Mouse (Mus musculus): ENCODE data around the gene Brd9.
A peak's percentile ranks its signal among the peaks of the same experiment; 100 is the strongest.

Brd9 gene

GRCm38 (mm10) chr13:73937321-73938176 is at the start of gene Brd9, which contains the start of gene Trip13:
TSS of gene Brd9 (plus strand) at chr13:73937811.
TSS of gene Trip13 (minus strand) at chr13:73937784.
- DNase-seq (ENCODE audit: low spot score): peak; percentile 87

GRCm38 (mm10) chr13:73892493-73893178 is 45.0 kb upstream of the Brd9 start:
- DNase-seq (ENCODE audit: low spot score): no peak

GRCm38 (mm10) chr13:73897561-73897960 is 40.0 kb upstream of the Brd9 start:
- DNase-seq (ENCODE audit: low spot score): peak; percentile 35

DNA sequence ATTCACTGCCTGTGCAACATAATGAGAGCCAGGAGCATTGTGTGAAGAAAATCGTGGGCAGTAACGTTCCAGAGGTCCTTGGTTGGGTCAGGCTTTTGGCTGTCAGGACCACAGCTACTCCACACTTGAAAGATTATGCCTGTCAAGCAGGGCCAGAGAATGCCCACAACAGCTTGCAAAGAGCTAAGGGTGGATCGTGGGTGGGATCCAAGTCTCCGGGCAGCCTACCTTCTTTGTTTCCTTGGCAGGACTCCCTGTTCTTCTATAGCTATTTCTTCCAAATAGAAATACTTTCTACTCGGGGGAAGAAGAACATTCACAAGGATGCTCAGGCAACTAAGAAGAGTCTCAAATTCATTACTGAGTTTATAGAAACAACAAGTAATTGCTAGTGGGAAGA is 30.5 kb upstream of the Brd9 start:
- DNase-seq (ENCODE audit: low spot score): no peak

- peak; percentile 67 for DNase-seq (ENCODE audit: low spot score)
These were observed 29.8 kb upstream of the Brd9 start for GRCm38 (mm10) chr13:73907683-73908412.

GRCm38 (mm10) chr13:73913066-73913465 is 24.5 kb upstream of the Brd9 start:
- DNase-seq (ENCODE audit: low spot score): no peak

DNA sequence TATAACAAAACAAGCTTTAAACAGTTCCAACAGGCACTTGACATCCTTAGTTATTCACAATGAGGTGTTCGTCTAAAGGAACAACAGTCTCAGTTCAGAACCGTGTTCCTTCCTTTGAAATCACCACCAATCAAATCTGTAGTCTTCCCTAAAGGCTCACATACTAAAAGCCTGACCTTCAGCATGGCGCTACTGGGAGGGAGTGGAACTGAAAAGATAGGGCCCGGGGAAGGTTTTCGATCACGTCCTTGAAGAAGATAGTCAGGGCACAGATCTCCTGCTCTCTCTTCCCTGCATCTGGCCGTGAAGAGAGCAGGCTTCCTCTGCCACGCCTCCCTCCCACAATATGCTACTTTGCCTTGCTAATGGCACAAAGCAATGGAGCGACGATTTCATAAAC is 5.4 kb upstream of the Brd9 start:
- no peak for DNase-seq (ENCODE audit: low spot score)

- no peak for DNase-seq (ENCODE audit: low spot score)
These were observed 682 bp upstream of the Brd9 start for GRCm38 (mm10) chr13:73936938-73937320.

GRCm38 (mm10) chr13:73938177-73938560 is 558 bp downstream of the Brd9 start:
- no peak for DNase-seq (ENCODE audit: low spot score)

DNA sequence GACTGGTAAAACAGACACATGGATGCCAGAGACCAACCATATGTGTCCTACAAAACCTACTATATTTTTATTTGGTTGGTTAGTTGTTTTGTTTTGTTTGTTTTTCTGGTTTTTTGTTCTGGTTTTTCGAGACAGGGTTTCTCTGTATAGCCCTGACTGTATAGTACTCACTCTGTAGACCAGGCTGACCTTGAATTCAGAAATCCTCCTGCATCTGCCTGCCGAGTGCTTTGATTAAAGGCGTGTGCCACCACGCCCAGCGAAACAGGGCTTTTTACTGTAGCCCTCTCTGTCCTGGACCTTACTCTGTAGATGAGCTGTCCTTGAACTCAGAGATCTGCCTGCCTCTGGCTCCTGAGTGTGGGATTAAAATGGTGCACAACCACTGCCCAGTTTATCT is 1.5 kb downstream of the Brd9 start:
- DNase-seq (ENCODE audit: low spot score): no peak

DNA sequence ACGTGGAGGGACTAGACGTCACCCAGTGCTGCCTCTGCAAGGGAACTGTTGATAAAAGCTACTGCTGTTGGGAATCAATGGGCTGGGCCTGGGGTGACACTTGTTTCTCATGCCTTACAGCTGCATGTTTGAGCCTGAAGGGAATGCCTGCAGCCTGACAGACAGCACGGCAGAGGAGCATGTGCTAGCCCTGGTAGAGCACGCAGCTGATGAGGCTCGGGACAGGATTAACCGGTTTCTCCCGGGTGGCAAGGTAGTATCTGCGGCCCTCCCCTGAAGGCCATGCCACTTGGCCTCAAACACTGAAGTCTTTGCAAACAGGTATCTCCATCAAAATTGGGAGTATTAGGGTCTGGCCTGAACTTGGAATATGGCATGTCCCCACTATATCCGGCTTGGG is 7.0 kb downstream of the Brd9 start:
- DNase-seq (ENCODE audit: low spot score): no peak

DNA sequence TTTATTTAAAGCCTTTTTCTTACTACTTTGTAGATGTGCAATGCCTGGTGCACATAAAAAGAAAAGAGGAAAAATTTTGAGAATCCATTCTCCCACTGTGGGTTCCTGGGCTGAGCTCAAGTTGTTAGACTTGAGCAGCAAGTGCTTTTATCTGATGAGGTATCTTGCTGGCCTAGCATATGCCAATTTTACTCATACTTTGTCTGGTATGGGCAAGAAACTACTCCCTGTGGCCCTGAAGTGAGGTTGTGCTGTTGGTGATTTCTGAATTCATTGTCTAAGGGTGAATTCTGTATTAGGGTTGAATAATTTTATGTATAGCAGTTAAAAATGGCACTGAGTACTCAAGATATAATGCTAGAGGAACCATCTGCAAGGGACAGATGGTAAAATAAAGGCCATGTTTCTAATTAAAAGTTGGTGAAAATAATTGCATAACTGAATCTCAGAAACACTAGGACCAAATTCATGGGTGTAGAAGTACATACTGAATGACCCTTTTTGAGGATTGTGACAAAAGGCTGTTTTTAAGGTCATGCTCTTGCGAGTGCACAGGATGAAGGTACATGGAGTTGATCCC is 16.0 kb downstream of the Brd9 start:
- no peak for DNase-seq (ENCODE audit: low spot score)

GRCm38 (mm10) chr13:73954666-73955065 is 17.1 kb downstream of the Brd9 start:
- no peak for DNase-seq (ENCODE audit: low spot score)

DNA sequence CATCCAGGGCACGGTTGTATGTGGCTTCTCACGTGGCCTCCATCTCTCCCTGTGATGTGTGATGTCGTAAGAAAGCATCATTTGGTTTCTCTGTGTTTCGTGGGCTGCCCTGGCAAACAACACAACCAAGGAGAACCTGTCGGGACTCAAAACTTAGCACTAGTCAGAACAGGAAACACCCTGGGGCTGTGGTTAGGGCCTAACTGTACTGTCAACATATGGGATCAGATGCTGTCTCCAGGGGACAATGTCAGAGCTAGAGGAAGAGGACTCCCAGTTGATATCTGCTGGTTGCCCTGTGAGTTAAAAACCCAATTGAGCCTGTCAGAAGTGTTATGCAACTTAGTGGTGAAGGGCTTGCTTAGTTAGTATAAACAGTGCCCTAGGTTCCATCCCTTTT is 17.9 kb downstream of the Brd9 start:
- DNase-seq (ENCODE audit: low spot score): no peak

GRCm38 (mm10) chr13:73960117-73960652 is 22.6 kb downstream of the Brd9 start:
- DNase-seq (ENCODE audit: low spot score): no peak

DNA sequence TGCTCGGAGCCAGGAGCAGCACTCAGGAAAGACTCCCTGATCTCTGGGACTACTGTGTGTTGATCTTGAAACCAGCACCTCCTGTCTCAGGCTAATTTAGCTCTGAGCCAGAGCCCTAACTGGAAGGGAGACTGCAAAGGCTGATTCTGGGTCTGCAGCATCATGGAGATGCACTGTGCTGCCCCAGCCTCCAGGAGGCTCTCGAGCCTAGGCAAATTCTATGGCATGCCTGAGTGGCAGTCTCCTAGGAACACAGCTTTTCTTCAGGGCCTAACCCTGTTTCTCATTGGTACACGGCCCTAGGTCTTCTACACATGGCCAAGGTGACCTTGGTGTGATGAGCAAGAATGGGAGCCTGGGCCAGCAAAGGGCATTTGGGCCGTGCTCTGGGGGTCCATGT is 23.6 kb downstream of the Brd9 start:
- peak; percentile 26 for DNase-seq (ENCODE audit: low spot score)

- DNase-seq (ENCODE audit: low spot score): no peak
These were observed 25.9 kb downstream of the Brd9 start, which contains the start of gene Zdhhc11 for GRCm38 (mm10) chr13:73963551-73963950. TSS of gene Zdhhc11 (plus strand) at chr13:73963851.

GRCm38 (mm10) chr13:73970545-73971448 is 33.2 kb downstream of the Brd9 start:
- DNase-seq (ENCODE audit: low spot score): peak; percentile 91

DNA sequence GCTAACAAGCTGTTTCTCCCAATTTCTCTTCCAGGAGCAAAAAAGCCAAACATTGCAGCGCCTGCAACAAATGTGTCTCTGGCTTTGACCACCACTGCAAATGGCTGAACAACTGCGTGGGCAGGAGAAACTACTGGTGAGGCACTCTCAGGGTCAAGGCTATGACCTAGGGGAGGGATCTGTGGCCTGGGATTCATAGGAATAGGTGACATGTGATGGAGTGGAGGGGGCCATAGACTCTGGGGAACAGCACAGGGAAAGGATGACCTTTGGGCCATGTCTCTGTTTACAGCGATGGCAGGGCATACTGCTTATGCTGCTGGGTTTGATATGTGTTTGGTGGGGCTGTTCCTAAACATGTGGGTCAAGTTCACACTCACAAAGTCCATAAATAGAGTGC is 36.9 kb downstream of the Brd9 start:
- no peak for DNase-seq (ENCODE audit: low spot score)

GRCm38 (mm10) chr13:73976935-73977334 is 39.3 kb downstream of the Brd9 start:
- DNase-seq (ENCODE audit: low spot score): no peak

- no peak for DNase-seq (ENCODE audit: low spot score)
These were observed 52.7 kb downstream of the Brd9 start for GRCm38 (mm10) chr13:73990325-73990724.

Measured in adipocyte (in vitro differentiated cells).